Mouse (Mus musculus) testis, adult 2 months (tissue): ENCODE measurements at regions not wholly inside any gene's neighbourhood (a gene's known extent, or its start where the extent isn't known, plus 50 kb on each side); places are given as distances from the start of the nearest gene placed in this dataset.

Experiments used
- H3K27ac ChIP-seq: fragments of 200-500 bp; 2 replicates; pipeline ENCODE4 v1.5.1; 2012; ENCODE audit warnings: low read depth, low read length; ENCODE audit not compliant: control insufficient read depth, insufficient read depth
- H3K27me3 ChIP-seq: fragments of 200-500 bp; 2 replicates; pipeline ENCODE4 v1.6.1; 2012; ENCODE audit warnings: mild to moderate bottlenecking, low read length, moderate library complexity; ENCODE audit not compliant: control insufficient read depth, insufficient read depth
- H3K36me3 ChIP-seq: fragments of 200-500 bp; 2 replicates; pipeline ENCODE4 v1.6.1; 2012; ENCODE audit warnings: mild to moderate bottlenecking, low read length; ENCODE audit not compliant: control insufficient read depth, insufficient read depth
- H3K4me1 ChIP-seq: fragments of 200-500 bp; 2 replicates; pipeline ENCODE4 v1.6.1; 2012; ENCODE audit warnings: low read length; ENCODE audit not compliant: control insufficient read depth, insufficient read depth
- H3K4me3 ChIP-seq: fragments of 200-500 bp; 2 replicates; pipeline ENCODE4 v1.5.1; 2012; ENCODE audit warnings: low read depth, mild to moderate bottlenecking, low read length, moderate library complexity, mixed read lengths; ENCODE audit not compliant: control insufficient read depth
- CTCF ChIP-seq: fragments of 200-500 bp; IDR thresholded peaks from 2 replicates; pipeline ENCODE4 v1.5.1; 2012; ENCODE audit warnings: low read depth, mild to moderate bottlenecking, inconsistent platforms, low read length, moderate library complexity; ENCODE audit not compliant: control insufficient read depth, insufficient read depth, insufficient replicate concordance
- POLR2A ChIP-seq: fragments of 200-500 bp; IDR thresholded peaks from 2 replicates; pipeline ENCODE4 v1.6.1; 2012; ENCODE audit warnings: low read depth, mild to moderate bottlenecking, inconsistent platforms, low read length, moderate library complexity; ENCODE audit not compliant: control insufficient read depth

DNA sequence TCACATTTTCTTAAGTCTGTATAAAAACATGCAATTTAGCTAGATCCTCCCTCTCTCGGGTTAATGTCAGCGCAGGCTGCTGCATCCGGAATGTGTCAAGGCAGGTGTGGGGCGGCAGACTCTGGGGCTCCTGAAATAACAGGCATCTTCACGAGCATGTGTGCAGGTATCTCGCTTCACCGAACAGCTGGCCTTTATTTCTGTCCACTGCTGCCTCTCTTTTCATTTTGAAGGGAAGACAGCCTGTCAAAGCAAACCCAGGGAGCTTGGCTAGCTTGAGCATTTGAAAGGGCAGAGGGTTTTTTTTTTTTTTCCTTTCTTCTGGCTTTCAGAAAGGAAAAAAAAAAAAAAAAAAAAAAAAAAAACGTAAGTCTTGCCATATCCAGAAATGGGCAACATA, 230.4 kb upstream of the Xylt1 start:
- no peaks in the 10 kb centered on the region for H3K27me3 ChIP-seq
- H3K4me3 ChIP-seq, result no peak overlapping the region
- no peaks in the 10 kb centered on the region for H3K4me1 ChIP-seq
- no peak overlapping the region for H3K27ac ChIP-seq
- H3K36me3 ChIP-seq, result no peaks in the 10 kb centered on the region
- TF ChIP-seq CTCF, result no peak

GRCm38 (mm10) chr7:117153826-117154550, 226.8 kb upstream of the Xylt1 start:
- no peak for TF ChIP-seq POLR2A
- TF ChIP-seq CTCF, result no peak
- no peak overlapping the region for H3K4me3 ChIP-seq

GRCm38 (mm10) chr7:117161193-117161908, 219.4 kb upstream of the Xylt1 start:
- Histone ChIP-seq H3K4me1 (no peaks in the 10 kb centered on the region), H3K27me3 (no peaks in the 10 kb centered on the region), H3K27ac (no peak overlapping the region), H3K4me3 (no peak overlapping the region), H3K36me3 (no peaks in the 10 kb centered on the region)
- no peak for TF ChIP-seq CTCF
- TF ChIP-seq POLR2A, result no peak

More at GRCm38 (mm10) chr7:117153826-117154550, 226.8 kb upstream of the Xylt1 start:
- H3K27me3 ChIP-seq, result no peaks in the 10 kb centered on the region
- no peak overlapping the region for H3K27ac ChIP-seq
- no peaks in the 10 kb centered on the region for H3K4me1 ChIP-seq
- no peaks in the 10 kb centered on the region for H3K36me3 ChIP-seq

DNA sequence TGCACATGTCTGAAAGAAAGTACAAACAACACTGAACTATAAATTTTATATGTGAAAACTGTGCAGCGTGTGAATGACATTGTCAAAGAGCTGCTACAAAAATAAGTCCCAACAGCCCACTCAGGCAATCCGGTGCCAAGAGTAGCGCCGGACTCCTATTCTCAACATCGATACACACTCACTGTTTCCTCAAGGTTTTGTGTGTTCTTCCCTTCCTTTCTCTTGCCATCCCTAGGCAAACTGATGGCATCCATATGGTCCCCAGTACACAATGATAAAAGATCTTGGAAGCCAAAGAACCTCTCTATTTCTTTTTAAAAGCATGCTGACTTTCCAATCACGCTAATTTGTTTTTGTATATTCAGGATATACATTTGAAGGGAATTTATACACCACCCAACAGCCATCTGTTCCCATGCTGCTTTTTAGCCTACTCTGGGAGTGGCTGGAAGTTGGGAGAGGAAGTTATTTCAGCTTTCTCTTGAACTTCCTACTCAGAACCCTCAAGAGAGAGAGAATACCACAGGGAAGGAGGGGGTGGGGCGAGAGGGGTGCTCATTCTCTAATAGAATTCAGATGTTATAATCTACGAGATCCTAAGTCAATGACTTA, 205.9 kb upstream of the Xylt1 start:
- Histone ChIP-seq H3K27me3 (no peaks in the 10 kb centered on the region), H3K4me3 (no peak overlapping the region), H3K36me3 (no peaks in the 10 kb centered on the region), H3K4me1 (no peaks in the 10 kb centered on the region), H3K27ac (no peak overlapping the region)
- TF ChIP-seq CTCF (no peak), POLR2A (no peak)

GRCm38 (mm10) chr7:117184011-117184410, 196.8 kb upstream of the Xylt1 start:
- no peak for TF ChIP-seq POLR2A
- TF ChIP-seq CTCF, result no peak
- Histone ChIP-seq H3K27ac (no peak overlapping the region), H3K36me3 (no peaks in the 10 kb centered on the region), H3K4me3 (no peak overlapping the region), H3K4me1 (no peaks in the 10 kb centered on the region), H3K27me3 (no peaks in the 10 kb centered on the region)

GRCm38 (mm10) chr7:117185891-117186290, 194.9 kb upstream of the Xylt1 start:
- no peak overlapping the region for H3K4me3 ChIP-seq
- H3K27ac ChIP-seq, result no peak overlapping the region
- no peaks in the 10 kb centered on the region for H3K36me3 ChIP-seq
- TF ChIP-seq CTCF (no peak), POLR2A (no peak)
- H3K4me1 ChIP-seq, result no peaks in the 10 kb centered on the region
- H3K27me3 ChIP-seq, result no peaks in the 10 kb centered on the region

GRCm38 (mm10) chr7:117196611-117197010, 184.2 kb upstream of the Xylt1 start:
- no peak overlapping the region for H3K27ac ChIP-seq
- no peaks in the 10 kb centered on the region for H3K27me3 ChIP-seq
- TF ChIP-seq CTCF, result no peak
- no peaks in the 10 kb centered on the region for H3K4me1 ChIP-seq
- H3K36me3 ChIP-seq, result no peaks in the 10 kb centered on the region
- no peak overlapping the region for H3K4me3 ChIP-seq
